Comparison of ENCODE assay signal across 10 mouse cellular contexts in the genomic region with DNA sequence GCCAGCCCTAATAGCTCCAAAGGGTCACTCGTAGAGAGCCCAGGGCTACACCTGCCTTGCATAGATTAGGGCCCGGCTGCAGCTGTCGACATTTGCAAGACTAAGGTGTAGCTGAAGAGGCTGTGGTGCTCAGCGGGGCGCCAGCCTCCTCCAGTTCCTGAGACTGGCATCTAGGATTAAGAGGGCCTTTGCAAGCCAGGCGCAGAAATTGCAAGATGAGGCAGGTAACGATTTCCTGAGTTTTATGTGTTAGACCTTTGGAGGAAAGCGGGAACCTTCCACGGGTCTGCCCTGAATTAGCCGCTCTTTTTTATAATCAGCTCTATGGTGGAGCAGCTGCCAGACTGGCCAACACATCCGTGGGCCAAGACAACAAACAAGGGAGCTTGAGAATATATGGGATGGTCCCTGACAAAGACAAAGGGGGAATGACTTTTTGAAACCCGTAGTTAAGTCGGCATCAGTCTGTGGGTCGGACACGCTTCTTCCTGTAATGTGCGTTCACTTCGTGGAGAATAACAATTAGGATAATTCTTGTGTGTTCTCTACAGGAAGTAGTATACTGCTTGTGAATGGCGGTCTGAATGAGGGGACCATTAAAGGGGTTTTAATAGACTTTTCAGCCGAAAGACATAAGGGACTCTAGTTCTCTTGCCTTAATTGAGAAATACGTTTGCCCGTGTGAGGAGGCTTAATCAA.
DNase-seq lines count a peak whose midpoint lies in the region; ATAC-seq lines count a peak whose summit lies in the region.
"Had no signal": no experiment of that assay in that cellular context is flagged by ENCODE, and none has a peak within 500 bp of the region (broad histone marks: within the 10 kb centered on the region; RNA-seq: fewer than 3 reads in every experiment).

No protein-coding gene starts in this region.

- no peak overlapping the region for H3K9ac ChIP-seq in intestine, embryonic 14.5 days (ENCODE audit: low read length)
- no peak overlapping the region for H3K9ac ChIP-seq in intestine, embryonic 16.5 days (ENCODE audit: low read depth, low read length)
- no peak overlapping the region for H3K9ac ChIP-seq in neural tube, embryonic 14.5 days (replicated peaks; ENCODE audit: low read depth, low read length)

- WGBS in intestine, embryonic 14.5 days, result 7% methylated on average over 21 of the region's 21 CpGs
- 10% methylated on average over 21 of the region's 21 CpGs for WGBS in intestine, embryonic 16.5 days
- WGBS in forebrain, embryonic 10.5 days, result 2% methylated on average over 21 of the region's 21 CpGs
- 3% methylated on average over 21 of the region's 21 CpGs for WGBS in limb, embryonic 10.5 days
- WGBS in neural tube, embryonic 14.5 days, result 2% methylated on average over 21 of the region's 21 CpGs

- no peak overlapping the region for H3K4me2 ChIP-seq in intestine, embryonic 14.5 days (ENCODE audit: low read length)
- no peak overlapping the region for H3K4me2 ChIP-seq in intestine, embryonic 16.5 days (ENCODE audit: low read depth, low read length)
- H3K4me2 ChIP-seq in neural tube, embryonic 14.5 days (ENCODE audit: low read depth, low read length), result peak overlapping the region; percentile 34; the same call in 1 of the 2 replicates

- peaks cover 35% of the 10 kb centered on the region for H3K27me3 ChIP-seq in intestine, embryonic 14.5 days (replicated peaks; ENCODE audit: control insufficient read depth, insufficient read depth, low read length)
- H3K27me3 ChIP-seq in intestine, embryonic 16.5 days (replicated peaks; ENCODE audit: control insufficient read depth, insufficient read depth, low read length), result peaks cover 14% of the 10 kb centered on the region
- H3K27me3 ChIP-seq in forebrain, embryonic 10.5 days (ENCODE audit: poor library complexity, severe bottlenecking), result peaks cover 62% of the 10 kb centered on the region
- peaks cover 31% of the 10 kb centered on the region for H3K27me3 ChIP-seq in limb, embryonic 10.5 days (ENCODE audit: low read depth, poor library complexity, severe bottlenecking)
- peaks cover 6% of the 10 kb centered on the region for H3K27me3 ChIP-seq in neural tube, embryonic 14.5 days (ENCODE audit: control insufficient read depth, insufficient read depth, low read length)

- no peak for ATAC-seq in intestine, embryonic 14.5 days (replicated peaks; ENCODE audit: low FRiP score, low TSS enrichment, low read depth)
- ATAC-seq in intestine, embryonic 16.5 days, result no peak
- peak; percentile 71; the same call in 1 of the 2 replicates for ATAC-seq in neural tube, embryonic 14.5 days (ENCODE audit: low read depth)

- no peaks in the 10 kb centered on the region for H3K36me3 ChIP-seq in intestine, embryonic 14.5 days (ENCODE audit: control insufficient read depth, insufficient read depth, low read length)
- no peaks in the 10 kb centered on the region for H3K36me3 ChIP-seq in intestine, embryonic 16.5 days (ENCODE audit: control insufficient read depth, insufficient read depth, low read length)
- no peaks in the 10 kb centered on the region for H3K36me3 ChIP-seq in forebrain, embryonic 10.5 days (replicated peaks)
- no peaks in the 10 kb centered on the region for H3K36me3 ChIP-seq in limb, embryonic 10.5 days
- no peaks in the 10 kb centered on the region for H3K36me3 ChIP-seq in neural tube, embryonic 14.5 days (ENCODE audit: control insufficient read depth, insufficient read depth, low read length)

- no peak overlapping the region for H3K4me3 ChIP-seq in intestine, embryonic 14.5 days (ENCODE audit: low read depth, low read length)
- no peak overlapping the region for H3K4me3 ChIP-seq in intestine, embryonic 16.5 days (ENCODE audit: low read length)
- H3K4me3 ChIP-seq in forebrain, embryonic 10.5 days, result peak overlapping the region; percentile 34
- H3K4me3 ChIP-seq in limb, embryonic 10.5 days, result peak overlapping the region; percentile 35
- H3K4me3 ChIP-seq in neural tube, embryonic 14.5 days (ENCODE audit: low read depth, low read length), result no peak overlapping the region

- no peaks in the 10 kb centered on the region for H3K9me3 ChIP-seq in intestine, embryonic 14.5 days (ENCODE audit: control insufficient read depth, low read length)
- H3K9me3 ChIP-seq in intestine, embryonic 16.5 days (ENCODE audit: control insufficient read depth, low read length), result no peaks in the 10 kb centered on the region
- no peaks in the 10 kb centered on the region for H3K9me3 ChIP-seq in forebrain, embryonic 10.5 days
- no peaks in the 10 kb centered on the region for H3K9me3 ChIP-seq in limb, embryonic 10.5 days (replicated peaks)
- no peaks in the 10 kb centered on the region for H3K9me3 ChIP-seq in neural tube, embryonic 14.5 days (ENCODE audit: control insufficient read depth, low read length)

- no peaks in the 10 kb centered on the region for H3K4me1 ChIP-seq in intestine, embryonic 14.5 days (replicated peaks; ENCODE audit: control insufficient read depth, insufficient read depth, low read length)
- H3K4me1 ChIP-seq in intestine, embryonic 16.5 days (ENCODE audit: control insufficient read depth, insufficient read depth, low read length), result no peaks in the 10 kb centered on the region
- H3K4me1 ChIP-seq in forebrain, embryonic 10.5 days, result peaks cover 47% of the 10 kb centered on the region
- peaks cover 48% of the 10 kb centered on the region for H3K4me1 ChIP-seq in limb, embryonic 10.5 days
- H3K4me1 ChIP-seq in neural tube, embryonic 14.5 days (ENCODE audit: control insufficient read depth, insufficient read depth, low read length), result peaks cover 12% of the 10 kb centered on the region; the same call in 1 of the 2 replicates

- no peak overlapping the region for H3K27ac ChIP-seq in intestine, embryonic 14.5 days (ENCODE audit: low read depth)
- no peak overlapping the region for H3K27ac ChIP-seq in intestine, embryonic 16.5 days (ENCODE audit: low read length)
- H3K27ac ChIP-seq in forebrain, embryonic 10.5 days, result peak overlapping the region; percentile 83
- peak overlapping the region; percentile 77 for H3K27ac ChIP-seq in limb, embryonic 10.5 days
- peak overlapping the region; percentile 4; the same call in 1 of the 2 replicates for H3K27ac ChIP-seq in neural tube, embryonic 14.5 days (ENCODE audit: low read depth, low read length)

- DNase-seq in intestine, embryonic 14.5 days (ENCODE audit: low spot score), result peak; percentile 57
- DNase-seq in forebrain, embryonic 10.5 days (ENCODE audit: extremely low spot score, low spot score), result peak; percentile 40
- DNase-seq in limb, embryonic 10.5 days (ENCODE audit: low spot score), result peak; percentile 74
- DNase-seq in thymus, adult 18-20 months, result no peak
- DNase-seq in urinary bladder, postnatal 36 days (ENCODE audit: low spot score in 2 of 2), result no peak
- DNase-seq in left cerebral cortex, adult 18-20 months (ENCODE audit: low spot score in 2 of 2), result no peak
- DNase-seq: lung, postnatal 36 days; right cerebral cortex, adult 18-20 months had no signal

Comparison
In these comparisons a context has a peak if more than half of its experiments do, and no peak if none do; other contexts are left out.
1. DNase-seq: peak in intestine, embryonic 14.5 days (single experiment), forebrain, embryonic 10.5 days (single experiment) and limb, embryonic 10.5 days (single experiment); none in thymus, adult 18-20 months (0 of 2), urinary bladder, postnatal 36 days (0 of 2) and left cerebral cortex, adult 18-20 months (0 of 2).
2. H3K27ac ChIP-seq: peak in forebrain, embryonic 10.5 days (single experiment), limb, embryonic 10.5 days (single experiment) and neural tube, embryonic 14.5 days (single experiment); none in intestine, embryonic 14.5 days (single experiment) and intestine, embryonic 16.5 days (single experiment).
3. H3K4me3 ChIP-seq: peak in forebrain, embryonic 10.5 days (single experiment) and limb, embryonic 10.5 days (single experiment); none in intestine, embryonic 14.5 days (single experiment), intestine, embryonic 16.5 days (single experiment) and neural tube, embryonic 14.5 days (single experiment).